In the genomic region with DNA sequence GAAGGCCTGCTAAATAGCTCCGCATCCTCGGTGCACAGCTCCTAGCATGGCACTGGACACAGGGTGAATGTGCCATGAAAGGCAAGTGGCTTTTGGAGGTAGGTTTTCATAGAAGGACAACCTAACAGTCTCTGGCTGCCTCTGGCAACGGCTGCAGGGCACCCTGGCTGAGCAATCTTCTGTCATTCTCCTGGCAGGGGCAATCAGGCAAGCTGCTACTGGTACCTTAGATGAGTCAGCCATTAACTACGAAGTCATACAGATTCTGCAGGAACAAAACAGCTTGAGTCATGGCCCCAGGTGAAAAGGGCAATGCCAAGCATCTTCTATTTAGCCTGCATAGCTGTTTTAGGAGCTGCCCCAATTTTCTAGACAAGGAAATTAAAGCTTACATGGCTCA, we compare ENCODE assay signal across 9 mouse cellular contexts.
DNase-seq lines count a peak whose midpoint lies in the region; ATAC-seq lines count a peak whose summit lies in the region.
"Had no signal": no experiment of that assay in that cellular context is flagged by ENCODE, and none has a peak within 500 bp of the region (broad histone marks: within the 10 kb centered on the region; RNA-seq: fewer than 3 reads in every experiment).

No protein-coding gene starts in this region.

- intact Hi-C loops in left cerebral cortex, postnatal 10 days (cut with DNase I), result no loop called here

- no peak overlapping the region for H3K4me3 ChIP-seq in midbrain, embryonic 13.5 days (replicated peaks)
- no peak overlapping the region for H3K4me3 ChIP-seq in midbrain, embryonic 10.5 days
- H3K4me3 ChIP-seq in hindbrain, embryonic 13.5 days, result no peak overlapping the region

- H3K4me2 ChIP-seq in midbrain, embryonic 13.5 days (replicated peaks), result no peak overlapping the region
- H3K4me2 ChIP-seq in hindbrain, embryonic 13.5 days, result no peak overlapping the region
- H3K4me2 ChIP-seq: lung, embryonic 14.5 days had no signal

- DNase-seq in midbrain, embryonic 10.5 days (ENCODE audit: low spot score), result no peak
- peak; percentile 47 to 49 for DNase-seq in cerebellum, adult 18-20 months
- DNase-seq in urinary bladder, postnatal 14 days (ENCODE audit: low spot score), result peak; percentile 69
- no peak for DNase-seq in right cerebral cortex, postnatal 14 days
- DNase-seq in left cerebral cortex, postnatal 10 days (ENCODE audit: extremely low spot score in 1 of 2, low spot score in 2 of 2), result no peak
- no peak for DNase-seq in spleen, adult 18-20 months

- H3K27me3 ChIP-seq in midbrain, embryonic 13.5 days, result no peaks in the 10 kb centered on the region
- H3K27me3 ChIP-seq in midbrain, embryonic 10.5 days (ENCODE audit: low read depth, poor library complexity, severe bottlenecking), result no peaks in the 10 kb centered on the region
- H3K27me3 ChIP-seq in hindbrain, embryonic 13.5 days, result no peaks in the 10 kb centered on the region

- H3K27ac ChIP-seq in midbrain, embryonic 13.5 days, result 0 out of 2 replicates have a peak overlapping the region, but pooled peaks have one; percentile 27
- H3K27ac ChIP-seq in midbrain, embryonic 10.5 days (replicated peaks), result no peak overlapping the region
- H3K27ac ChIP-seq in hindbrain, embryonic 13.5 days, result peak overlapping the region; percentile 88

- 74% methylated on average over 4 of the region's 4 CpGs for WGBS in midbrain, embryonic 13.5 days
- WGBS in midbrain, embryonic 10.5 days, result 81% methylated on average over 4 of the region's 4 CpGs
- WGBS in hindbrain, embryonic 13.5 days, result 55% methylated on average over 4 of the region's 4 CpGs

- no peaks in the 10 kb centered on the region for H3K9me3 ChIP-seq in midbrain, embryonic 13.5 days
- no peaks in the 10 kb centered on the region for H3K9me3 ChIP-seq in midbrain, embryonic 10.5 days (replicated peaks)
- H3K9me3 ChIP-seq in hindbrain, embryonic 13.5 days, result no peaks in the 10 kb centered on the region

- H3K36me3 ChIP-seq in midbrain, embryonic 13.5 days, result no peaks in the 10 kb centered on the region
- no peaks in the 10 kb centered on the region for H3K36me3 ChIP-seq in midbrain, embryonic 10.5 days
- no peaks in the 10 kb centered on the region for H3K36me3 ChIP-seq in hindbrain, embryonic 13.5 days

- H3K9ac ChIP-seq in midbrain, embryonic 13.5 days (replicated peaks), result no peak overlapping the region; the same call in 1 of the 2 replicates
- H3K9ac ChIP-seq in hindbrain, embryonic 13.5 days, result no peak overlapping the region
- H3K9ac ChIP-seq: lung, embryonic 14.5 days had no signal

- peaks cover 22% of the 10 kb centered on the region for H3K4me1 ChIP-seq in midbrain, embryonic 13.5 days (replicated peaks)
- peaks cover 38% of the 10 kb centered on the region for H3K4me1 ChIP-seq in midbrain, embryonic 10.5 days
- H3K4me1 ChIP-seq in hindbrain, embryonic 13.5 days (replicated peaks), result peaks cover 22% of the 10 kb centered on the region

- no peak for ATAC-seq in midbrain, embryonic 13.5 days
- ATAC-seq in hindbrain, embryonic 13.5 days (ENCODE audit: low FRiP score), result no peak

Comparison
In these comparisons a context has a peak if more than half of its experiments do, and no peak if none do; other contexts are left out.
1. DNase-seq: peak in cerebellum, adult 18-20 months (2 of 2) and urinary bladder, postnatal 14 days (single experiment); none in midbrain, embryonic 10.5 days (single experiment), right cerebral cortex, postnatal 14 days (single experiment), left cerebral cortex, postnatal 10 days (0 of 2) and spleen, adult 18-20 months (0 of 2).